Mouse (Mus musculus) E14TG2a.4 (cell line): Measurements from ENCODE around the gene Zfp598.

Experiments used
- CTCF ChIP-seq: conservative IDR thresholded peaks from 2 replicates; pipeline ENCODE4 v1.5.1; 2014; ENCODE audit warnings: low read length
- NANOG ChIP-seq: IDR thresholded peaks from 2 replicates; pipeline ENCODE4 v1.6.1; 2014; ENCODE audit warnings: borderline replicate concordance, low read length, mixed read lengths
- POU5F1 ChIP-seq: IDR thresholded peaks from 2 replicates; pipeline ENCODE4 v1.6.1; 2014; ENCODE audit warnings: low read length, borderline replicate concordance

DNA sequence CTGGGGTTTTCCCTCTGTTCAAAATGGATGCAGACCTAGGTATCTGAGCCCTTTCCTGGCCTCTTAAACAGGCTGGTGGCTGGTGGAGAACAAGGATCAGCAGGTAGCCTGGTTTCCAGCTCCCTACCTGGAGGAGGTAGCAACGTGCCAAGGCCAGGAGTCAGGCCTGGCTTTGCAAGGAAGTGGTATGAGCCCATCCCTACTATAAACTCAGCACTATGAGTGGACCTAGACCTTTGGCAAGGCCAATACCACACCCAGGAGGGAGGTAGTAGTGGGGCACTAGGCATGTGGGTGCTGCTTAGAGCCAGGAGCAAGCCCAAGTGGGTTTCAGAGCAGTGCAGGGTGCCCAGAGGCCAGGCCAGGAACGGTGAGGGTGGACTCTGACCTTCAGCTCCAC lies 30.0 kb downstream of the Zfp598 start:
- TF ChIP-seq CTCF (no peak), POU5F1 (no peak), NANOG (no peak)
